Mouse (Mus musculus): Measurements from ENCODE around the gene Tsc1. TPM values are rescaled to one million over a fixed set of nuclear protein-coding genes. Genes with fewer than 3 reads are reported as not detected.

Tsc1 gene
- polyA plus RNA-seq (2015; fragmentation: Nextera tagmentation; extraction: Ambion mirVana) = 7.1 and 10.8 TPM in 2 replicates

DNA sequence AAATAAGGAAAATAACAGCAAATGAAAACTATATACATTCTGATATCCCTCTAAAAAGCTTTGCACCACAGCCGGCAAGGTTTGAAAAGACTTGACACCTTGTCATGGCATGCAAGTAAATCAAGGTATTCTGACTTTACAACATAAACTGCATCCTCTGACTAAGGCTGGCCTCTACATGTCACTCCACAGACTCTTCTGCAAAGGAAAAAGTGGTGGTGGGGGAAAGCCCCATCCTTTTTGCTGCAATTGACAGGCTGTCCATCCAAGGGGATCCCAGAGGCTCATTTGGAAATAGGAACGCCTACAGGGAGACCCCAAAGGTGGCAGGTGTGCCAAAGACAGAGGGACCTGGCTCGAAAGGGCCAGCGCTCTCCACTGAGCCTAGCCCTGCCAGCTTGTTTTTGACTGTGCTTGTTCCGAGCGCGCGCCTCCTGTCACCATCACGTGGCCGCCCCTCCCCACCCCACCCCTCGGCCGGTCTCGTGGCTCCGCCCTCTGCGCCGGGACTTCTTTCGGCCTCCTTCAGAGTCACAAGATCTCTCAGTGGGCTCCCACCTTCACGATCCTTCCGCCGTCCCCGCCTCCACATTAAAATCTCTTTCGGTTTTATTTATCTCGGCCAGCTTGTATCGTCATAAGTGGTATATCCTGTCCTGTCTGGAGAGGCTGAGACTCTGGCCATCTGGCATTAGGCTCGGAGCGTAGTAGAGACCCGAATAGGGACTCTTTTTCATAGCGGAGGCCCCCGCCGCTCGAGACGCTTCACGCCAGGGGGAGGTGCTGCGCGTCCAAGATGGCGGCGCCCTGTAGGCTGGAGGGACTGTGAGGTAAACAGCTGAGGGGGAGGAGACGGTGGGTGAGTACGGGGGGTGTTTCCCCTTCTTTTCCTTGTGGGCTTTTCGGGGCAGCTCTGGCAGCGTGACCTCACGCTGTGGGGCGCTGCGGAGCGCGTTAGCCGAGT lies at the start of gene Tsc1:
Tsc1 (plus strand) TSS at position 768 of the 964 bp plus-strand sequence.

DNA sequence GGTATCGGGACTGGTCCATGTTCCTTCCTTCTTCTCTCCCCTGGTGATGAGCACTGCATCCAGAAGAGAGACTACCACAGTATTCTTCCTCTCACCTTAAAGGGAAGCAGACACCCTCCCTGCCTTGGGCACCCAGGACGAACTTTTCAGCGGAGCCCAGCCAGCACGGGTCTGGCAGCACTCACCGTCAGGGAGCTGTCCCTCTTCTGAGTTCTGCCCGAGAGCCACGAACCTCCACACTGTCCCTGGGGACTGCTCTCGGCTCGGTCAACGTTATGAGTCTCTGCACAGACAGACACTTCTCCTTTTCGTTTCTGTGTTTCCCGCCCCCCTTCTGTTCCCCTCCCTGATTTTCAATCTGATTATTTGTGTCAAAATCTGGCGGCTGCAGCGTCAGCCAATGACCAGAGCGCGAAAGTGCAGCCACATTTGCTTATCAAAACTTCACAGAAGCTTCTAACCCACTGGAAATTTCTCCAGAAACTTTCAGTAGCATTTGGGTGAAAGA lies 19.3 kb upstream of the Tsc1 start, which contains the start of gene Gfi1b:
Gfi1b (minus strand) TSS at position 319 of the 508 bp plus-strand sequence.

DNA sequence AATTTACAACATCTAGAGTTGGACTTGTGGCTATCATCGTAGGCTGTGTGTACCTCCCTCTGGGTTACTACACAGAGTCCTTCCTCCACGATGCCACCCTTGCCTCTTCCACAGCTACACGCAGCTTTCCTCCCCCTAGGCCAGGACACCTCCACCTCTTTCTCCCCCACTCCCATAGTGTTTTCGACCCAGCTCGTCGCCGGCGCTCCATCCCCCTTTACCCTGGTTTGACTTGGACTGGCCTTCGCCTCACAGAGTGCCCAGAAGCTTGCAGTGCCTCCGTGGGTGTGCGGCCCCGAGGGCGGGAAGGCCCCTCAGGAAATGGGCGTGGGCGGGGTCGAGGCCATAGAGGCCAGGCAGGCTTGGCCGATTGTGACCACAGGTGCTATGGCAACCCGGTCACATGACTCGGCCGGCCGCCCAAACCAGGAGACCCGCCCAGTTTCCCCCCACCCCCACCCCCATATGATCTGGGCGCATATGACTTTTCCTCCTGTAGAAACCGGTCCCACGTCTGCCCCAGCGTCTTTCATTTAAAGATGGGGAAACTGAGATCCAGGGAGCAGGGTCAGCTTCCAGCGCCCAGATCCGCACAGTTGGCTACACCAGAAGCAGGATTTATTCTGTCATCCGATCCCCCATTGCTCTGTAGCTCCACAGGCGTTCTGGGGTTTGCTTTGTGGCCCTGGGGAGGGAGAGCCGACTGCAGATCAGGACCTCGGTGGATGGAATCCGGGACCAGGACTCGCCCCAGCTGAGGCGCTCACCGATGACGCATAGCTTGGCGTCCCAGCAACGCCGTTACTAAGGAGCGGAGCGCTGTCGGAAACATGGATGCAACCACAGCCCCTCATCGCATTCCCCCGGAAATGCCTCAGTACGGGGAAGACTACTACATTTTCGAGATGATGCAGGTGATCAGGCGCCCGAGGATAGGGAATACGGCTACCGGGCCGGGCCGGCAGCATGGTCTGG lies 58.6 kb downstream of the Tsc1 start, which contains the start of the genes Spaca9 and Ak8:
Spaca9 (minus strand) TSS at position 367 of the 975 bp plus-strand sequence.
Ak8 (plus strand) TSS at position 804 of the 975 bp plus-strand sequence.

Small RNA genes lying within 50 kb of the gene (microRNA-seq; reads per million reads assigned to microRNA genes)
- gene Gm22824 (ENCODE audit: borderline replicate concordance, insufficient number of aligned reads) (not detected), gene Mir3088 (ENCODE audit: borderline replicate concordance, insufficient number of aligned reads) (1.1 reads per million)

Other genes with a start within 250 kb of the Tsc1 start
- gene Ppp1r26, start 194.4 kb upstream of the Tsc1 start, polyA plus RNA-seq (2015; fragmentation: Nextera tagmentation; extraction: Ambion mirVana) = 2.6 and 2.7 TPM in 2 replicates
- gene 1700007K13Rik, start 174.9 kb upstream of the Tsc1 start, polyA plus RNA-seq (2015; fragmentation: Nextera tagmentation; extraction: Ambion mirVana) = 2.4 and 2.5 TPM in 2 replicates
- gene Mrps2, start 173.2 kb upstream of the Tsc1 start, polyA plus RNA-seq (2015; fragmentation: Nextera tagmentation; extraction: Ambion mirVana) = 23.6 and 40.5 TPM in 2 replicates
- 2.2 and 3.5 TPM in 2 replicates for gene Gbgt1, start 144.3 kb upstream of the Tsc1 start, polyA plus RNA-seq (2015; fragmentation: Nextera tagmentation; extraction: Ambion mirVana)
- 4.1 and 10.7 TPM in 2 replicates for gene Gm10134, start 135.1 kb upstream of the Tsc1 start, polyA plus RNA-seq (2015; fragmentation: Nextera tagmentation; extraction: Ambion mirVana)
- gene Ralgds, start 128.1 kb upstream of the Tsc1 start, polyA plus RNA-seq (2015; fragmentation: Nextera tagmentation; extraction: Ambion mirVana) = 41.6 and 53.4 TPM in 2 replicates
- not detected in 2 replicates for gene Cel, start 77.8 kb upstream of the Tsc1 start, polyA plus RNA-seq (2015; fragmentation: Nextera tagmentation; extraction: Ambion mirVana)
- 17.3 and 20.4 TPM in 2 replicates for gene Gtf3c5, start 57.5 kb upstream of the Tsc1 start, polyA plus RNA-seq (2015; fragmentation: Nextera tagmentation; extraction: Ambion mirVana)
- 1.4 and 7.6 TPM in 2 replicates for gene Gfi1b, start 19.2 kb upstream of the Tsc1 start, polyA plus RNA-seq (2015; fragmentation: Nextera tagmentation; extraction: Ambion mirVana)
- 3.8 and 4.6 TPM in 2 replicates for gene Spaca9, start 58.5 kb downstream of the Tsc1 start, polyA plus RNA-seq (2015; fragmentation: Nextera tagmentation; extraction: Ambion mirVana)
- gene Ak8, start 58.9 kb downstream of the Tsc1 start, polyA plus RNA-seq (2015; fragmentation: Nextera tagmentation; extraction: Ambion mirVana) = 1.2 and 1.8 TPM in 2 replicates
- 6.9 and 7.7 TPM in 2 replicates for gene Gtf3c4, start 199.1 kb downstream of the Tsc1 start, polyA plus RNA-seq (2015; fragmentation: Nextera tagmentation; extraction: Ambion mirVana)
- gene Ddx31, start 199.2 kb downstream of the Tsc1 start, polyA plus RNA-seq (2015; fragmentation: Nextera tagmentation; extraction: Ambion mirVana) = 4.3 and 6.3 TPM in 2 replicates

Data from adrenal gland, postnatal 0 days (tissue).